Mouse (Mus musculus) CH12.LX (cell line): ENCODE data around the gene Gal3st4. TPM values are rescaled to one million over a fixed set of nuclear protein-coding genes. Genes with fewer than 3 reads are reported as not detected.

ENCODE experiments used
- DNase-seq: peaks from one replicate; pipeline ENCODE4 v3.0.0-alpha.2; 2013; ENCODE audit errors: extremely low read depth
- H3K27ac ChIP-seq: 2 replicates; pipeline ENCODE4 v1.5.1; 2012; ENCODE audit warnings: low read depth, mild to moderate bottlenecking, control low read depth, moderate library complexity; ENCODE audit not compliant: insufficient read depth
- H3K27me3 ChIP-seq: replicated peaks from 2 replicates; pipeline ENCODE3; 2012; ENCODE audit warnings: inconsistent platforms
- H3K36me3 ChIP-seq, 2 experiments: replicated peaks in 1 of 2; 2 replicates each; pipeline versions ENCODE3 to v1.6.1; 2012; ENCODE audit warnings: inconsistent platforms in 1 of 2, low read length in 1 of 2, mild to moderate bottlenecking in 1 of 2, mixed read lengths in 1 of 2, moderate library complexity in 1 of 2; ENCODE audit not compliant: control insufficient read depth in 1 of 2, insufficient read depth in 1 of 2
- H3K4me1 ChIP-seq, 2 experiments: 2 replicates each; pipeline ENCODE4 v1.6.1; 2012; ENCODE audit warnings: inconsistent platforms in 1 of 2, moderate library complexity in 1 of 2; ENCODE audit not compliant: insufficient read depth in 2 of 2, control insufficient read depth in 1 of 2
- H3K4me2 ChIP-seq: 2 replicates; pipeline ENCODE4 v1.6.1; 2012; ENCODE audit warnings: low read depth, mild to moderate bottlenecking, control low read depth; ENCODE audit not compliant: poor library complexity, insufficient read depth, severe bottlenecking
- H3K4me3 ChIP-seq, 3 experiments: fragments of 150-350 bp in 1 of 3; sonication (generic) in 1 of 3; replicated peaks in 1 of 3; 2 replicates each; pipeline versions ENCODE3 to v1.5.1; 2011 to 2012; ENCODE audit warnings: low read depth in 2 of 3, low read length in 2 of 3, mild to moderate bottlenecking in 2 of 3, moderate library complexity in 2 of 3, control low read depth in 1 of 3, improper control_type of control experiment in 1 of 3, inconsistent platforms in 1 of 3, mixed read lengths in 1 of 3; ENCODE audit not compliant: poor library complexity in 1 of 3
- H3K79me2 ChIP-seq: replicated peaks from 2 replicates; pipeline ENCODE4 v1.6.1; 2012; ENCODE audit warnings: mild to moderate bottlenecking, moderate library complexity; ENCODE audit not compliant: control insufficient read depth, poor library complexity, insufficient read depth, severe bottlenecking; ENCODE audit errors: extremely low read depth
- H3K9ac ChIP-seq: 2 replicates; pipeline ENCODE4 v1.6.1; 2012; ENCODE audit warnings: low read depth, mild to moderate bottlenecking, control low read depth, moderate library complexity; ENCODE audit not compliant: insufficient read depth
- H3K9me3 ChIP-seq: replicated peaks from 2 replicates; pipeline ENCODE3; 2012; ENCODE audit warnings: low read length, inconsistent platforms, mixed read lengths
- CHD1 ChIP-seq: IDR thresholded peaks from 2 replicates; pipeline ENCODE4 v1.6.1; 2012; ENCODE audit warnings: low read depth, low read length, improper control_type of control experiment, inconsistent platforms
- CTCF ChIP-seq, 2 experiments: IDR thresholded peaks in 1 of 2; conservative IDR thresholded peaks in 1 of 2; 2 replicates each; pipeline ENCODE4 v1.5.1; 2011 to 2012; ENCODE audit warnings: low read depth in 2 of 2, low read length in 2 of 2, improper control_type of control experiment in 1 of 2, inconsistent platforms in 1 of 2, mild to moderate bottlenecking in 1 of 2, moderate library complexity in 1 of 2
- ETS1 ChIP-seq: conservative IDR thresholded peaks from 2 replicates; pipeline ENCODE4 v1.6.1; 2012; ENCODE audit warnings: low read depth, mild to moderate bottlenecking, inconsistent platforms, low read length, improper control_type of control experiment, moderate library complexity
- GABPA ChIP-seq: IDR thresholded peaks from 2 replicates; pipeline ENCODE4 v1.6.1; 2012; ENCODE audit warnings: low read depth, low read length, improper control_type of control experiment, inconsistent platforms; ENCODE audit not compliant: insufficient replicate concordance
- IRF4 ChIP-seq: IDR thresholded peaks from 2 replicates; pipeline ENCODE4 v1.6.1; 2014; ENCODE audit warnings: low read depth, mild to moderate bottlenecking, inconsistent platforms, low read length, improper control_type of control experiment
- POLR2A ChIP-seq: IDR thresholded peaks from 2 replicates; pipeline ENCODE4 v1.6.1; 2011; ENCODE audit warnings: low read depth, mild to moderate bottlenecking, improper control_type of control experiment, low read length
- POLR2AphosphoS2 ChIP-seq: IDR thresholded peaks from 2 replicates; pipeline ENCODE4 v1.6.1; 2011; ENCODE audit warnings: low read depth, low read length, improper control_type of control experiment
- RAD21 ChIP-seq: IDR thresholded peaks from 2 replicates; pipeline ENCODE4 v1.6.1; 2011; ENCODE audit warnings: low read depth, mild to moderate bottlenecking, low read length, improper control_type of control experiment, moderate library complexity
- SMC3 ChIP-seq: IDR thresholded peaks from 2 replicates; pipeline ENCODE4 v1.6.1; 2011; ENCODE audit warnings: low read depth, low read length, improper control_type of control experiment
- TBP ChIP-seq: conservative IDR thresholded peaks from 2 replicates; pipeline ENCODE4 v1.6.1; 2011; ENCODE audit warnings: low read depth, low read length, improper control_type of control experiment
- USF1 ChIP-seq: IDR thresholded peaks from 2 replicates; pipeline ENCODE4 v1.6.1; 2014; ENCODE audit warnings: low read depth, mild to moderate bottlenecking, inconsistent platforms, low read length, improper control_type of control experiment
- ZC3H11A ChIP-seq: IDR thresholded peaks from 2 replicates; pipeline ENCODE4 v1.6.1; 2012; ENCODE audit warnings: low read depth, mild to moderate bottlenecking, inconsistent platforms, low read length, improper control_type of control experiment
- dilution Hi-C: fragments of 300-500 bp; cut with MboI; formaldehyde crosslinking; loops from 2 replicates; pipeline ENCODE4 v1.14.3; 2020; ENCODE audit warnings: low sequenced_read_pairs; ENCODE audit not compliant: extremely low pct_unique_long_range_greater_than_20kb, extremely low pct_ligation_motif_present
- in situ Hi-C: fragments of 300-500 bp; cut with MboI; formaldehyde crosslinking; loops from 3 replicates; pipeline ENCODE4 v1.14.3; 2019; ENCODE audit warnings: low sequenced_read_pairs, low pct_ligation_motif_present, low pct_unique_long_range_greater_than_20kb, mixed read lengths
- polyA plus RNA-seq: library from polyadenylated mRNA; unstranded; fragments of >175 nt; gene quantifications from 2 replicates; pipeline ENCODE4 v1.2.1, GENCODE M21; 2012; ENCODE audit warnings: low read depth; ENCODE audit not compliant: insufficient read length
- total RNA-seq, 2 experiments: library from RNA; depleted of rRNA; stranded (reverse); fragments of 300-350 nt in 1 of 2; fragments of >200 nt in 1 of 2; gene quantifications; 2 replicates each; pipeline ENCODE4 v1.2.3; 2012 to 2014

Gal3st4 gene
- total and polyA plus RNA-seq, 3 experiments, result 0.21 TPM; not detected in 2

- Histone ChIP-seq H3K9me3 (no peaks in the 10 kb centered on the region), H3K9ac (no peak overlapping the region), H3K4me1 (peaks cover 0 to 12% of the 10 kb centered on the region in 2 experiments; a peak in 2 of 4 replicates), H3K4me2 (no peak overlapping the region), H3K4me3 (no peak overlapping the region), H3K27me3 (no peaks in the 10 kb centered on the region), H3K27ac (no peak overlapping the region), H3K36me3 (no peaks in the 10 kb centered on the region), H3K79me2 (no peaks in the 10 kb centered on the region)
- TF ChIP-seq TBP, result no peak
- TF ChIP-seq CHD1, result no peak
- in situ Hi-C loops (no loop called here), dilution Hi-C loops (no loop called here)
- no peak for DNase-seq
Measured at GRCm38 (mm10) chr5:138223287-138223686, 49.4 kb downstream of the Gal3st4 start.

- Histone ChIP-seq H3K36me3 (no peaks in the 10 kb centered on the region), H3K4me3 (no peak overlapping the region), H3K4me2 (no peak overlapping the region), H3K9ac (no peak overlapping the region), H3K79me2 (no peaks in the 10 kb centered on the region), H3K27me3 (no peaks in the 10 kb centered on the region), H3K27ac (no peak overlapping the region), H3K9me3 (peaks cover 3% of the 10 kb centered on the region), H3K4me1 (peaks cover 0 to 7% of the 10 kb centered on the region in 2 experiments; a peak in 2 of 4 replicates)
- dilution Hi-C loops (no loop called here), in situ Hi-C loops (no loop called here)
- TF ChIP-seq ETS1 (no peak), SMC3 (peak; percentile 65), USF1 (no peak), IRF4 (peak; percentile 63), ZC3H11A (no peak), CTCF (conservative IDR thresholded peaks at IDR 0.05 in 1 of 2, IDR thresholded peaks at IDR 0.05 in 1 of 2; ENCODE audit: low read depth in 2 of 2, low read length in 2 of 2) (peak; percentile 64 to 87), RAD21 (peak; percentile 85), POLR2AphosphoS2 (no peak), GABPA (no peak)
- DNase-seq, result peak; percentile 70
Measured at GRCm38 (mm10) chr5:138222111-138222510, 50.5 kb downstream of the Gal3st4 start.

GRCm38 (mm10) chr5:138219864-138220263, 52.8 kb downstream of the Gal3st4 start:
- dilution Hi-C loops, result no loop called here
- Histone ChIP-seq H3K79me2 (no peaks in the 10 kb centered on the region), H3K4me1 (peaks cover 0 to 7% of the 10 kb centered on the region in 2 experiments; a peak in 2 of 4 replicates), H3K9me3 (peaks cover 5% of the 10 kb centered on the region), H3K27ac (no peak overlapping the region), H3K27me3 (no peaks in the 10 kb centered on the region), H3K36me3 (no peaks in the 10 kb centered on the region), H3K9ac (no peak overlapping the region), H3K4me3 (no peak overlapping the region), H3K4me2 (no peak overlapping the region)
- no peak for DNase-seq
- in situ Hi-C loops, result no loop called here
- no peak for TF ChIP-seq POLR2A
- no peak for TF ChIP-seq CHD1
